Mouse (Mus musculus): ENCODE data around the gene Oser1. TPM values are rescaled to one million over a fixed set of nuclear protein-coding genes. Genes with fewer than 3 reads are reported as not detected.

The Oser1 gene
- total RNA-seq (2023), result 169 TPM

DNA sequence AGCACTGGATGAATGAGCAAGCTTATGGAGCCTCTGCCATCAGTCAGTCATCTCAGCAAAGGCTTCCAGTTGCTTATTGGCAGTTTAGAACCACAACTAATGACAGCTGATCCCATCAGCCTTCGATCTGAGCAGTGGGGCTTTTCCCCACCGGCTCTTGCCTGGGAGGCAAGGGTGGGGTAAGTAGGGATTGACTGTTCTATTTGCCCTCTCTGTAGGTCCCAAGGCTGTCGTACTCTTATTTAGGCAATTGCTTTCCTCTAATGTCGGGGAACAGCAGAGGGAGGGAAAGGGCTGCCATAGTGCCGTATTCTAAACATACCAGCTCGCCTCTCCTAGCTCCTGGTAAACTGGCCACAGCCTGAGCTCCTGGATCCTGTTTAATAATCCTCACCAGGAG lies at the start of gene Oser1:
Gene Oser1 (minus strand): TSS at position 101 of the 400 bp plus-strand sequence.

DNA sequence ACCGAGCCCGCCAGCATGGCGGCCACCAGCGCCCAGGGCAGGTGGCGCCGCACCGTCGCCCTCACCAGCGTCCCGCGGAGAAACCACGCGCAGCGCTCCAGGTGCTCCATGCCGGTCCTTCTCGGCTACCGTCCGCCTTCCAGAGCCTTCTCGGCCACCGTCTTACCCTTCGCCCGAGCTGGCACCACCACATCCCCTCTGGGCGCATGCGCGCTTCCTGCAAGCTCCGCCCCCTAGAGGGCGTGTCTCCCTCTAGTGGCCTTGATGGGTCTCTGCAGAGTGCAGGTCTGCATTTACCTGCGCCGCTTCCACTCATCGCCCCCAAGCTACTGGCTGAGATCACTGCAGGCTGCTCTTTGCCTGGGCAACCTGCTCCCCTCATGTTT lies 48.0 kb upstream of the Oser1 start, which contains the start of gene Fitm2:
Gene Fitm2 (minus strand): TSS at position 164 of the 386 bp plus-strand sequence.

DNA sequence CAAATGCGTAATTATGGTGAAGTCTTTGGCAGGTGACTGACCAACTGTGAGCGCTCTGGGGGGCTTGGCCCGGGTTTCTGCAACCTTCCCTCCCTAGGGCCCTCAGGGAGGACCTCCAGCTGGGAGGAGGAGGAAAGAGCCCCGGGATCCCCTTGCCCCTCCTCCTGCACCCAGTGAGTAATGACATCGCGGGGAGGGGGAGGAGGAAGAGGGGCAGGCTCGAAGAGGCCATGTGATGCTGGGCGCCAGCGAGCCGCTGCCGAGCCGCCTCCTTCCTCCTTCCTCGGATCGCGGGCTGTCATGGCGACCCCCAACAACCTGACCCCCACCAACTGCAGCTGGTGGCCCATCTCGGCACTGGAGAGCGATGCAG lies 13.7 kb upstream of the Oser1 start, which contains the start of gene Gdap1l1:
Gene Gdap1l1 (plus strand): TSS at position 231 of the 373 bp plus-strand sequence.

DNA sequence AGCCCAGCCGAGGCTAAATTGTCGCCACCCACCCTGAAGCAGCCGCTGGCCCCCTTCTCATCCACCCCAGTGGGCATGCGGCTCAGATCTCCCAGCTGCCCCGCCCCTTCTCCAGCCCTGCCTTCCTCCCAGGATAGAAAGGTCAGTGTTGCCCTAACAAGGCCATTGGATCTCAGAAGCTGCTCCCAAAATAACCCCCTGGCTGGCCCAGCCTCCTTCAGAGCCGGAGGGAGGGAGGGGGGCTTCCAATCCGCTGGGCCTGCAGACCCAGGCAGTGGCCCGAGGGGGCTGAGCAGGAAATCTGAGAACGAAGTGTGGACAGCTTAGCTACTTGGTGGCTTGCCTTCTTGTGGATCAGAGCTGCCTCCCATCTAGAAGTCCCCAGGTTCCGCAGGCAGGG lies 26.6 kb downstream of the Oser1 start, which contains the start of gene Jph2:
Gene Jph2 (minus strand): TSS at position 89 of the 400 bp plus-strand sequence.

Other genes starting within 250 kb of the Oser1 start
- gene Tox2, start 221.6 kb downstream of the Oser1 start, total RNA-seq (2023), result 0.82 TPM
- not detected for gene Jph2, start 26.7 kb downstream of the Oser1 start, total RNA-seq (2023)
- not detected for gene Gdap1l1, start 13.8 kb upstream of the Oser1 start, total RNA-seq (2023)
- gene Fitm2, start 47.9 kb upstream of the Oser1 start, total RNA-seq (2023), result 3.5 TPM
- not detected for gene R3hdml, start 67.6 kb upstream of the Oser1 start, total RNA-seq (2023)
- gene Hnf4a, start 82.1 kb upstream of the Oser1 start, total RNA-seq (2023), result not detected
- gene Ttpal, start 177.6 kb upstream of the Oser1 start, total RNA-seq (2023), result 70.4 TPM
- gene Serinc3, start 220.4 kb upstream of the Oser1 start, total RNA-seq (2023), result 603 TPM
- 32.9 TPM for gene Pkig, start 233.7 kb upstream of the Oser1 start, total RNA-seq (2023)

All from CD4-positive naive resting alpha-beta T cell, adult 76 days (primary cell).